Mouse (Mus musculus) thymus, postnatal 14 days (tissue): ENCODE measurements around the gene Cd5.

ENCODE experiments used
- DNase-seq: peaks from one replicate; pipeline ENCODE4 v3.0.0; 2021

Gene Cd5

GRCm38 (mm10) chr19:10738811-10739210, at the start of gene Cd5:
Gene Cd5 (minus strand): TSS chr19:10739002.
- DNase-seq = peak; percentile 84

GRCm38 (mm10) chr19:10788242-10788641, 49.4 kb upstream of the Cd5 start:
- peak; percentile 86 for DNase-seq

GRCm38 (mm10) chr19:10787406-10787805, 48.6 kb upstream of the Cd5 start:
- peak; percentile 89 for DNase-seq

- peak; percentile 42 for DNase-seq
Observed at GRCm38 (mm10) chr19:10786753-10787152, 48.0 kb upstream of the Cd5 start.

GRCm38 (mm10) chr19:10784796-10785459, 46.1 kb upstream of the Cd5 start:
- peak; percentile 27 for DNase-seq

GRCm38 (mm10) chr19:10784061-10784460, 45.3 kb upstream of the Cd5 start:
- DNase-seq = peak; percentile 63

GRCm38 (mm10) chr19:10783168-10783567, 44.4 kb upstream of the Cd5 start:
- peak; percentile 61 for DNase-seq

GRCm38 (mm10) chr19:10781641-10782040, 42.8 kb upstream of the Cd5 start:
- DNase-seq = peak; percentile 36

GRCm38 (mm10) chr19:10776906-10777305, 38.1 kb upstream of the Cd5 start:
- DNase-seq = peak; percentile 26

GRCm38 (mm10) chr19:10774141-10774540, 35.3 kb upstream of the Cd5 start:
- DNase-seq = no peak

GRCm38 (mm10) chr19:10773384-10773783, 34.6 kb upstream of the Cd5 start:
- no peak for DNase-seq

GRCm38 (mm10) chr19:10772866-10773265, 34.1 kb upstream of the Cd5 start:
- DNase-seq = no peak

GRCm38 (mm10) chr19:10771995-10772394, 33.2 kb upstream of the Cd5 start:
- DNase-seq = no peak

- DNase-seq = no peak
Observed at GRCm38 (mm10) chr19:10769429-10770195, 30.8 kb upstream of the Cd5 start.

- no peak for DNase-seq
Observed at GRCm38 (mm10) chr19:10768694-10769428, 30.1 kb upstream of the Cd5 start.

- no peak for DNase-seq
Observed at GRCm38 (mm10) chr19:10767631-10768030, 28.8 kb upstream of the Cd5 start.

GRCm38 (mm10) chr19:10763381-10764031, 24.7 kb upstream of the Cd5 start:
- no peak for DNase-seq

GRCm38 (mm10) chr19:10762468-10762867, 23.7 kb upstream of the Cd5 start:
- DNase-seq = no peak

GRCm38 (mm10) chr19:10761794-10762415, 23.1 kb upstream of the Cd5 start:
- no peak for DNase-seq

- DNase-seq = peak; percentile 69
Observed at GRCm38 (mm10) chr19:10759983-10760831, 21.4 kb upstream of the Cd5 start.

- no peak for DNase-seq
Observed at GRCm38 (mm10) chr19:10759525-10759924, 20.7 kb upstream of the Cd5 start.

GRCm38 (mm10) chr19:10758708-10759107, 19.9 kb upstream of the Cd5 start:
- no peak for DNase-seq
